Mouse (Mus musculus) Muller cell, postnatal 12 days (primary cell): Measurements from ENCODE around the gene Pogz.
"Not testable (repeated sequence)": the region's sequence is repeated elsewhere in the genome, so short reads cannot be mapped to it uniquely, and the experiment has no call there.

Experiments used
- DNase-seq: peaks from one replicate; pipeline ENCODE4 v3.0.0-alpha.2; 2015; ENCODE audit errors: inconsistent ontology term

Gene Pogz

DNA sequence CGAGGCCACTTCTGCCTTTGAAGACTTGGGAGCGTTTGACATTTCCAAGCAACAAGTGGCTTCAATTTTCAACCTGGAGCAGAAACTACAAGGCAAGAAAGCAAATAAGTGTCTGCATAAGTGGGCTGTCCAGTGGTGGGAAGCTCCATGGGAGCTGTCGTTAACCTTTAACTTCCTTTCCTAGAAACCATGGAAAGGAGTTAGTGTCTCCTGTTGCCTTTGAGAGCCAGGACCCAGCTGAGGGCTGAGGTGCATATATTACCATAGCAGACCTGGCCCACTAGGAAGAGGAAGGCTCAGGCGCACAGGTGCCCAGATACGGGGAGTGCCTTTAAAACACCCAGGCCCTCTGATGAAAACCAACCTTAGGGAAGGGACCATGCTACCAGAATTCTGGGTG lies 4.7 kb upstream of the Pogz start:
- no peak for DNase-seq

DNA sequence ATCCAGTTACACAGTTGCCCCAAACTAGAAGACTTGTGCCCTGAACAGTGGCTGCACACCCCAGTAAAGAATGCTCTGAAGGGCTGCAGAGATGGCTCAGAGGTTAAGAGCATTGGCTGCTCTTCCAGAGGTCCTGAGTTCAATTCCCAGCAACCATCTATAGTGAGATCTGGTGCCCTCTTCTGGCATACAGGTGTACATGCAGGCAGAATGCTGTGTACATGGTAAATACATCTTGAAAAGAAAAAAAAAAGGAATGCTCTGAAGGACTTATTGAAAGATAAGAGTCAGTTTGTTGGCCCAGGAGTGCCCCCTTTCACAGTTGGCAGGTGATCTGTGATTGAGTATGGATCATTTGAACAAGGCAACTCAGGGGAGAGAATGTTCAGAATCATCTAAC lies 4.0 kb upstream of the Pogz start:
- DNase-seq = no peak

DNA sequence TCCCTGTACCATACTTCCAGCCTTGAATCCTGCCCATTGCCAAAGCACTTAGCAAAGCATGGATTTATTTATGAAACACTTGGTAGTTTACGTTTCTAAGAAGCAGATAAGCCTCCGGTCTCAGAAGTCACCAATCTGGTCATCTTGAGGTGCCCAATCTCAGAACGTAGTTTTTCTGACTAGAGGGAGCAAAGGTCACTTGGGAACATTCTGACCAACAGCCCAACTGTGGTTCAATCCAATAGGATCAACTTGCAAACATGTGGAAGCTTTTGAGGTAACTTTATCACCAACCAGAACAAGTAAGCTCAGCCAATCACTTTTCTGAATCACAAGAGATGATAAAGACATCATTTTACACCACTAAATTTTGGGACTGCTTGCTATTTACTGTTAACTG lies 2.0 kb upstream of the Pogz start:
- DNase-seq = no peak

DNA sequence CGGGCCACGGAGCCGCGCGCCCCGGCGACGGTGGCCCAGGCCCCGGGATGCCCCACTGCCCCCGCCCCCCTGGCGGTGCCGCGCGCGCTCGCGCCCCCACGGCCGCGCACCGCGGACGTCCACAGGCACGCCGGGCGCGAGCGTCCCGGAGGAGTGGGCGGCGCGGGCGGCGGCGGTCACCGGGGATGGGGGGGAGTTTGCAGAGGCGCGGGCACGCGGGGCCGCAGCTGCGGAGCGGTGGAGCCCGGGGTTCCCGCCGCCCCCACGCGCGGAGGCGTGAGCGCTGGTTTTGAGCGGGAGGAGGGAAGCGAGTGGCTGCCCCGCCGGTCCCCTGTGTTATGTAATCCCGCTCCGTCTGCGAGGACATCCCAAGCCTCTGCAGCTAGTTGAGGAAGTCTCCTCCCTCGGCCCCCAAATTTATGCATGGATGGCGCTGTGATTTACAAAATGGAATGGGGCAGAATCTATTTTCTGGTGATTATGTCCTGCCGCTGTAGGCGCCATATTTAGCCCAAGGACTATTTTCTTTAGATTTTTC lies 661 bp downstream of the Pogz start:
- DNase-seq = peak; percentile 94

DNA sequence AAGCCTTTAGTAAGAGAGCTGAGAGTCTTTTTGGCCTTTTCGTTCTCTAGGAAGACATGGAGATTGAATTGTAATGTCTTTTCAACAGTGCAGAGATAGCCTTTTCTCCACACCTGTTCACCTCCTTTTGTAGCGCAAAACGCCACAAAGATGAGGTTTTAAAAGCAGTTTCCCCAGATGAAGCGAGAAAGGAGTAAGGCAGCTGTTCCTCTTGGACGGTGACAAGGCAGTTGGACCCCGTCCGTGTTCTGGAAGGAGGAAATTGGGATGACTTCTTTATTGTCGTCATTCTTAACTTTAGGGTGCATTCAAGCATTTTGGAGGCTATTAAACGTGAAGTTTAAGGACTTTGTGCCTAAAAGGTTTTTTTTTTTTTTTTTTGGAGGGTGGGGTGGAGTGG lies 1.3 kb downstream of the Pogz start:
- DNase-seq = no peak

DNA sequence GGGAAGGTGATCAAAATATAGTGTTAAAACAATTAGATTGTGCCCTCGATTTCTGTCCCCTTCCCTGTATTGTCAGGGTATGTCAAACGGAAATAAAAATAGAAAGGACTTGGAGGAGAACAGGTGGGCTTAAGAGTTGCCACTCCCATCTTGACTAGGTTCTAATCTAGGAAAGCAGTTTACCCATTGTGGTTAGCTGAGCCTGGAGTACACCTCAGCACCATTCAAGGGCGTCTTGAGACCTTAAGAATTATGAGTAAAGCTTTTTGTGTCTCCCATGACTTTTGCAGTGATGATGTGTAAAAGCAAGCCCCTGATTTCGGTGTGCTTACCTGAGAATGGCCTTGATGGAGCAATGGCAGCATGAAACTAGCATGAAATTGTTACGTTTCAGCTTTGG lies 1.7 kb downstream of the Pogz start:
- no peak for DNase-seq

DNA sequence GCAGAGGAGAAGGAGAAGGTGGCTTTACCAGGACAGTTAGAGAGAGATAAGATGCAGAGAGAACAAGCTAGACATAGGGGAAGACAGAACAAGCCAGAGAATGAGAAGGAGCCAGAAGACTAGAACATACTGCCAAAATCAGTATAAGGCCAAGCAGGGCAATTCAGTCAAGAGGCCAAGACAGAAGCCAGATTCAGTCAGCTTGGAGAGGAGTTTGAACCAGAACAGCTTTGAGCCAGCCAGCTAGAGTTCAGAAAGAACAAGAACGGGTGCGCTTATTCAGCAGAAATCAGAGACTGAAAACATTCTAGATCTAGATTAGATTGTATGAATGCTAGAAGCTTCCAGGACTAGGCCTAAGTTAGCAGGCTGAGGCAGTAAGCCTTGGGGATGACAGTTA lies 10.0 kb downstream of the Pogz start:
- no peak for DNase-seq

DNA sequence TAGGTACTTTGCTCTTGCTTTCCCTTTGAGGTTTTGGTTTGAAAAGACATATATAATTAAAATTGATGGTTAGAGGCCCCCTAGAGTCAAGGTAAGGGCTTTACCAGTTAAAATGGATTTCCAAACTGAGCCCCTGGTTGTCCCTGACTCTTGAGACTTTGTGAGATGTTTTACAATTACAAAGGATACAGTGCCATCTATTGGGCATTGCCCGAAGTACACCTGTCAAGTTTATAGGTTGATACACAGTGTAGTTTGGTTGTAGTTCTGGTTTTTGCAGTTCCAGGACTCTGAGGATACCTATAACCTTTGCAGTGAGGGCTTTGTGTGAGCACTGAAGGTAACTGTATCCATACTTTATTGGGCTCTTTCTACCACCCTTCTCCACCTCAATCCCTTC lies 12.0 kb downstream of the Pogz start:
- peak; percentile 25 for DNase-seq

DNA sequence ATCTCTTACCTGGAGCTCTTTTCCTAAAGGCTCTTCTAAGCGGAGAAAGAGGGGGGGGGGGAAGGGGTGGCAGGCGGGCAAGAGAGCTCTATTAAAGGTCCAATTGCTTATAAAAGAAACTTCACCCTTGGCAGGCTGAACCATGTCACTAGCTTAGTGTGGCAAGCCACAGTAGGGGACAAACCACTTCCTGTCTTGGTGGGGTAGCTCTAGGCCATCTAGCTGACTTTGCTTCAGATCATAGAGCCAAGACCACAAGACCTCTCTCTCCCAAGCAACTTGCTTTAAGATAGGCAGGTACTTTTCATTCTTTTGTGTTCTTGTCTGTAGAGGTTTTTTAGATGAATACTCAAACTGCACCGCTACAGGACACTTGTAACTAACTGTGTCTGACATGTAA lies 14.4 kb downstream of the Pogz start:
- peak; percentile 16 for DNase-seq

DNA sequence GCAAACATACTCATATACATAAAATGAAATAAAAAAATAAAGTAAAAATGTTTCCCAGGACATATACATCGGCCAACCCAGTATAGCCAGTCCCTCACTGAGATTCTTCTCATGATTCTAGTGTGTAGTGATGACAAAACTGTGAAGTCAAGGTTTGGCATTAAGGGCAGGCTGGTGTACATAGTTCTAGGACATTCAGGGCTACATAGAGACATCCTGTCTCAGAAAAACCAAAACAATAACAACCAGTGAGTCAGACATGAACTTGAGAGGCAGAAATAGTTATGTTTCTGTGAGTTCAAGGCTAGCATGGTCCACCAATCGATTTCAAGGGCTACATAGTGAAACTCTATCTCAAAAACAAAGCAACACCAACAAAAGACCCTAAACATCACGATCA lies 14.8 kb downstream of the Pogz start:
- DNase-seq = no peak

DNA sequence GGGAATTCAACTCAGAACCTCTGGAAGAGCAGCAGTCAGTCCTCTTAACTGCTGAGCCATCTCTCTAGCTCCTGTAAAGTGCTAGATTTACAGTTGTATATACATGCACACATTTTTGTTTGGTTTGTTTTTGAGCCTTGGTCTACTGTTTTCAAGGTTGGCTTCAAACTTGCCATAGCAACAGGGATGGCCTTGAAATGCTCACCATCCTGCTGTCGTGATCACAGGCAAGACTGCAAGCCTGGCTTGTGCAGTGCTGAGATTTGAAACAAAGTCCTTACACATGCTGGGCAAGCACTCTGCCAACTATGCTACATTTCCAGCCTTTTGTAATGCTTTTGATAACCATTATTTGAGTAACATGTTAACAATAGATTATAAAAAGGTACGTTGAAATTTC lies 22.1 kb downstream of the Pogz start:
- no peak for DNase-seq

DNA sequence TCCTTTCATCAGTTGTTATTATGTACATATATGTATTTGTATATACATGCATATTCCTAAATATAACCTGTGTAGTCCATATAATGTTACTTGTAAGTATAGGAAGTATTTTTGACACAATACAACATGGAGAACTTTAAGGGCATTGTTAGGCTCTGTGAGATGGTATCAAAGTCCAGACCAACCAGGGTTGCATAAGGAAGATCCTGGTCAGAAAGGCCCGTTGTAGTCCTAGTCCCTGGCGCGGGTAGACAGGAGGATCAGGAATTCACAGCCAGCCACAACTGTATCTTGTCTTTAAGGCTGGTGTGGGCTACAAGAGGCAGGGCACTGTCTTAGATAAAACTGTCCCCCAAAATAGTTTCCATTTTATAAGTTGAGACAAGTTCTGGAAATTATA lies 31.6 kb downstream of the Pogz start:
- DNase-seq = no peak

DNA sequence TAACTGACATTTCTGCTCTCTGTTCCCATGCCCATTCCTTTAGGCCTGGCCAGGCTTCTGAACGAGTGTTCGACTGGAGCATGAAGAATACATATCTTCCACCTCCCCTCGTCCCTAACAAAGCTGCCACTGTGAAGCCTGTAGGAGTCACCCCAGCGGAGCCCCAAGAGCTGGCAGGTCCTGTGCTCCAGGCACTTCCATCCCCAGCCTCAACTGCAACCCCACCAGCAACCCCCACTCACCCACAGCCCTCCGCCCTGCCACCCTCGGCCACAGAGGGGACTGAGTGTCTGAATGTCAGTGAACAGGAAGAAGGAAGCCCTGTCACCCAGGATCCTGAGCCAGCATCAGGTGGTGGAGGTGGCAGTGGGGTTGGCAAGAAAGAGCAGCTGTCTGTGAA lies 41.3 kb downstream of the Pogz start:
- DNase-seq = no peak

DNA sequence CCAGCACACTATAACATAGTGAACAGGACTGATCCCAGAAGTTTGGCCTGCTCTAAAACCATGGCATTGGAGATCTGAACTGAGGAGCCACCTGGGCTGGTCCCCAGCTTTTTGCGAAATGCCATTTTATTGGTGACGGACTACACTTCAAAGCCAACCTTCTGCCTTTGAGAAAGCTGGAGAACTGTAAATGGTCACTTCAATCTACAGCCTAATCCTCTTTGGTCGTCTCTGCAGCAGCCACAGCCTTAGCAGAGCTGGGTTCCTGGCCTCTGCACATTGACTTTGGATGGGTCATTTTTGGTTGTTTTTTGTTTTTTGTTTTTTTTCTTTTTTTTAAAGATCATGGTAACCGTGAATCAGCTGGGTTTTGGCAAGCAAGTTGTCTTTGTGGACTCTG lies 44.5 kb downstream of the Pogz start:
- no peak for DNase-seq

DNA sequence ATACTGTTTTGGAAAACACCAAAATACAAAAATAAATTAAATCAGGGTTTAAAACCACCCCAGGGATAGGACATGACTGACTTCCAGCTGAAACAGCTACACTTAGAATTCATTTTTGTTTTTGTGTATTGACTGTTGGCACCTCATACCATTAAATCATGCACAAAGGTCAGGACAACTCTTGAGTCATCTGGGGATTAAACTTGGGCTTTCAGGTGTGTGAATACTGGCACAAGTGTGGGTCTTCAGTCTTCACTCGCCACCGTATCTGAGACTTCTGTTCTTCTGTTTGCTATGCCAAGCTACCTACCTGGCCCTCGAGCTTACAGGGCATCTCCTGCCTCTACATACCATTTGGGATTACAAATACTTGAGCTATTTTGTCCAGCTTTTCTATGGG lies 45.2 kb downstream of the Pogz start:
- DNase-seq = no peak

DNA sequence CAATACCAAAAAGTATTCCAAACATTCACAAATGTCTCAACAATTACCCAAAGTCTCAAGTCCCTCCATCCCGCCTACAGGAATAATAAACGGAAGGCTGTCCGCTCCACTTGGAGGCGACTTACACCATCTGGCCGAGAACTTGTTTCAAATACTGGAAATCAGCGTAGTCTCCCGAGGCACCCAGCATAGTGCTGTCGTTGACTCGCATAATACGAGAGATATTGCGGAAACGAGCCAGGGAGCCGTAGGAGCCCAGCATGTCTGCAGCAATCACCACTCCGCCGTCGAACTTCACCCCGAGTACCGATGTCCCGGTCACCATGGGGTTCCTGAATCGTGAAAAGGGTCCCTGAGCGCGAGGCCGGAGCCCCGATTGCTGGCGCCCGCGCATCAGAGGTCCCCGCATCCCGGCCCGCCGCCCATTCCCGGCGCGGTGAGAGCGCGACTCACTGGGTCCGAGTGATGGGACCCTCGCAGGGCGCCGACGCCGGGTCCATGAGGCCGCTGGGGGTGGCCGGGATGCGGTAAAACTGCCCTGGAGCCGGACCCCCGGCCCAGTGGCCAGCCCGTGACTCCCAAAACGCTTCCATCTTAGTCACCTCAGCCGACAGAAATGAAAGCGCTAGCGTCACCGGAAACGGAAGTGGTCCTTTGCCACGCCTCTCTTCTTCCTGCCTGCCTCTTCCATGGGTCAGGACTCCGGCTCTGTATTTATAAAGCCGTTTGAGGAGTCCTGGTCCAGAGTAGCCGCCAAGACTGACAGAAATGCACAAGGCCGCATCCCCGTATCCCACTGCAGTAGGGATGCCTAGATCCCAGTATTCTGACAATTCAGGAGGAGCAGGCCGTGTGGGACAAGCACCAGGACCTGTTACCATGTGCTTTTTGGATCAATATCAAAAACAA lies 49.2 kb downstream of the Pogz start, which contains the start of gene Psmb4:
TSS of gene Psmb4 (minus strand) at position 646 of the 909 bp plus-strand sequence.
- DNase-seq = peak; percentile 86

DNA sequence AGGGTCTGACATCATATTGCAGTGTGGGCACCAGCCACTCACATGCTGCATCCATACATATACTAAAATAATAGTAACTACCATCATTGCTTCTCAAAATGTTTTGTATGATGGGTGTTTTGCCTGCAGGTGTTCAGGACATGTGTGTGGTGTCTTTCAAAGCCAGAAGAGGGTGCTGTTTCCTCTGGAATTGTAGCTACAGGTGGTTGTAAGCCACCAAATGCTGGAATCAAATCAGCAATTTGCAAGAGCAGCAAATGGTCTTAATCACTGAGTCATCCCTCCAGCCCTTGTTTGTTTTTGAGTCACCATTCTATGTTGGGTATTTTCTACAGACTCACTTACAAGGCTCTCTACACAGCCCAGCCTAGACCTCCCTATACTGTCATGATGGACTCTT lies 51.2 kb downstream of the Pogz start:
- DNase-seq = peak; percentile 63

DNA sequence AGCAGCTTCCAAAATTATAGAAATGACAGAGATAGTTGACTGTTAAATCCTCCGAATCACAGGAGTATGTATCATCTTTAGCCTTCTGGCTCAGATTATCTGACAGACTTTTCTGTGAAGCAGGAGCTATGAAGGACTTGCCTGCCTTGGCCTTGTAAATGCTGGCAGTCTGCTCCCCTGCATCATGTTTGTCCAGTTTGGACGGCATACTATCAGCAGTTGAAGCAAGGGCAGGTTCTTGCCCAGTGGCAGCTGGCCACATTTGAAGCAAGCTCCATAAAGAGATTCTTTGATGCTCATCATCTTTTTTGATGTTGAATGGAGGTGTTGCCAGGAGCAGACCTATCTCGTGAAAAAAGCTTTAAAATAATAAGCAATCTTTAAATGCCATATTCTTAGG lies 56.7 kb downstream of the Pogz start:
- DNase-seq = no peak

DNA sequence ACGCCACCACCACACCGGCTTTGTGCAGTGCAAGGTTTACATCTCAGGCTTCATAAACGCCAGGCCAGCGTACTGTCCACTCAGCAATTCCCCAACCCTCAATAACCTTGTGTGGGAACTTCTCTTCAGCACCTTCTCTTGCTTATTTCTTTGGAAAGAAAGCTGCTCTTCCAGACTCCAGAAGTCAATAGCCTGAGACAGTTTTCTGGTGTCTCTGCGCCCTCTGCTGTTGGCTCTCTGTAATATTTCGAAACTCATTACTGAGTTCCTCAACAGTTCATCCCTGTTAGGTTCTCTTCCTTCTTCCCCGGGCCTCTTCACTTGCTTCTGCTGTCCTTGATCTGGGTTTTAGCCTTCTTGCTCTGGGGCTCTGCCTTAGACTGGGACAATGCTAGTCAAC lies 65.4 kb downstream of the Pogz start:
- peak; percentile 19 for DNase-seq

DNA sequence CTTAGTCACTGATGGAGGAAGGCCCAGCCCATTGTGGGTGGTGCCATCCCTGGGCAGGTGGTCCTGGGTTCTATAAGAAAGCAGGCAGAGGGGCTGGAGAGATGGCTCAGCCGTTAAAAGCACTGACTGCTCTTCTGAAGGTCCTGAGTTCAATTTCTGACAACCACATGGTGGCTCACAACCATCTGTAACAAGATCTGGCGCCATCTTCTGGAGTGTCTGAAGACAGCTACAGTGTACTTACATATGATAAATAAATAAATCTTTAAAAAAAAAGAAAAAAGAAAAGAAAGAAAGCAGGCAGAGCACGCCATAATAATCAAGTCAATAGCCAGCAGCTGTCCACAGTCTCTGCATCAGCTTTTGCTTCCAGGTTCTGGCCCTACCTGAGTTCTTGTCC lies 67.4 kb downstream of the Pogz start:
- DNase-seq = not testable (repeated sequence)

DNA sequence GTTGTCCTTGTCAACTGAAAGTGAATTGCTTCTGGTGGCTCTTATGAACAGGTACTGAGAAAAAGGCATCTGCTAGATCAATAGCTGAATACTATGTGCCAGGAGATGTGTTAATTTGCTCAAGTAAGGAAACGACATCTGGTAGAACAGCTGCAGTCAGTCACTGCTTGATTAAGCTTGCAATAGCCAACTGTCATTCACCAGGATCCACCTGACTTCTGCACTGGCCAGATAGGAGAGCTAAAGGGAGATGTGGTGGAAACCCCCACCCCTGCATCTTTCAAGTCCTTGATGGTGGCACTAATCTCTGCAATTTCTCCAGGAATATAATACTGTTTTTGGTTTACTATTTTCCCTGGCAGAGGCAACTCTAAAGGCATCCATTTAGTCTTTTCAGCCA lies 69.1 kb downstream of the Pogz start:
- no peak for DNase-seq

DNA sequence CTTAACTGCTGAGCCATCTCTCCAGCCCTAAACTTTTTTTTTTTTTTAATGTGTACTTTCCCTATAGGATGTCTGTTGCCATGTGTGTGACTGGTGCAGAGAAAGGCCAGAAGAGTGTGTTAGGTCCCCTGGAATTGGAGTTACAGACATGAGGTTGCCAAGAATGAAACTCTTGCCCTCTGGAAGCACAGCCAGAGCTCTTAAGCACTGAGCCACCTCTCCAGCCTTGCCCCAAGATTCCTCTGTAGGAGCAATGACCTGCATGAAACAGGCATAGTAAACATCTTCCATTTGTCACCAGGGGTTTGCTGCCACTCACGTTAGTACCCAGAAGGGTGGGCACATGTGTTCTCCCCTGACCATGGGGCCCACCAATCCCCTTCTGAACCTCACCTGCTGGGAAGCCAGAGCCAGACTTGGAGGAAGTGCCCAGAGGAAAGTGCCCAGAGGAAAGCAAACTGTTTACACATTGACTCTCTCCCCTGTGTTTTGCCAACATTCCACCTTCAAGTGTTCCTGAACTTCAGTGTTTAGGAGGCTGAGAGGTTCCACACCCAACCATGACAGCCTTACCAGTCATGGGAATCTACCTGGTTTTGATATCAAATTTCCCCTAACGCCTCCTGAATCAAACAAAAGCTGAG lies 73.8 kb downstream of the Pogz start:
- DNase-seq = no peak

DNA sequence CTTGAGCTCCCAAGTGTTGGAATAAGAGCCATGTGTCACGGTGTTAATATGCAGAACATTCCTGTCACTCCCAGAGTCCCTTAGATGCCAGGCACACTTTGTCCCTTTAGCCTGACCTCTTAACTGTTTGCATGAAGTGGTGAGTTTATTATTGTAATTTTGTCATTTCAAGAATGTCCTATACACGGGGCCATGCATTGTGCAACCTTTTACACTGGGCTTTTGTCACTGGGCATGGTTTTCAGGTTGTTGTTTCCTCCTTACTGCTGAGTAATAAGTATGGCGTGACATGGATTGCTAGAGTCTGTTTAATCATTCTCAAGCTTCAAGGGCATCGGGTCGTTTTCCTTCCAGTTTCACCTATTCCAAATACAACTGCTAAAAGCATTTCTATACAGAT lies 76.4 kb downstream of the Pogz start:
- peak; percentile 9 for DNase-seq
